Mouse (Mus musculus) gastrocnemius, postnatal 10 days (tissue): ENCODE measurements at regions not wholly inside any gene's neighbourhood (a gene's known extent, or its start where the extent isn't known, plus 50 kb on each side); places are given as distances from the start of the nearest gene placed in this dataset.

ENCODE experiments used
- DNase-seq: peaks from one replicate; pipeline ENCODE4 v3.0.0; 2021; ENCODE audit warnings: mixed read lengths

DNA sequence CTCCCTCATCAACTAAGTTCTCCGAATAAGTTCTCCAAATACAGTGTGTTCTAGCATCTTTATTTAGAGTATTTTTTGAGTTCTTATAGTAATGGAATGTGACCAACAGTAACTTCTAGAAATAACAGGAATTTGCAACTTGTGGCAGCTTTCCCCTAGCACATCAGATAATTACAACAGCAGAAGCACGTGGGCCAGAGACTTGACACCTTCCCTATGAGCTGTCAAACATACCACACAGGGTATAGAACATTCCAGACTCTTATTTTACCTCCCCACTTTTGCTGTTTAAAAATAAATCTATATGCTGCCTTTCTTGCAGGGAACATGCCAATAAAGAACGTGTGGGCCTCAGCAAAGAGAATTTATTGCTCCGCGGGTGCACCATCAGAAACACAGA is 77.4 kb upstream of the Commd8 start:
- no peak for DNase-seq

DNA sequence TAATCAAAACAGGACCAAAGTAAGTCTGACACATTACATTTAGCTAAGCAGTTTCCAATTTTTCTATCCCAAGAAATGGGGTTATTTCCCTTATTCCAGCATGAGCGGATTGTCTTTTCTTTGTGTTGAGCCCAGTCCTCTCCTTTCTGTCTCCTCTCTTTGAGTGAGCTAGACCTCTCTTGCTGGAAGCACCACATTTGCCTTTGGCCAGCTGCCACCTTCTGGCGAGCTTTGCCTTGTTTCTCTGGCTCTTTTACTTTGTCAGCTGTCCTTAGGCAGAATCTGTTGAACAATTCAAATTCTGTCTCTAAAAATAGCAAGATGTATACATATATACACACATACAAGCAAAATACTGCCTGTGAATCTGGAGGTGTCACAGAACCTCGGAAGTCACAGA is 76.1 kb upstream of the Commd8 start:
- peak; percentile 70 for DNase-seq

DNA sequence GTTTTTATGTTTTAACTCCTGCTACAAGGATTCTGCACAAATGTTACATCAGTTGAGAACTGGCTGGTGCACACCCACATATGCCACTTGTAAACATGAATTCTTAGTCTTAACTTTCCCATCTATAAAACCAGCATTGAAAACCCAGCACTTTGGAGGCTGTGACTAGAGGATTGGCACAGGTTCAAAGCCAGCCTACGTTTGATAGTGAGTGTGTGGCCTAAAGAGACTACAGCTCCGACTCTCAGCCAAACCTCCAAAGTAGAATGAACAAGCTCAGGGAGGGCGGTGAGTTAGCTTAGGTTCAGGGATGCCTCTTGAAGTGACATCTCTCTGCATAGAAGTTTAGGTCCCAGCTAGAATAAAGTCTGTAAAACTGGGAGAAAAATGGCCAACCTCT is 75.0 kb upstream of the Commd8 start:
- no peak for DNase-seq

DNA sequence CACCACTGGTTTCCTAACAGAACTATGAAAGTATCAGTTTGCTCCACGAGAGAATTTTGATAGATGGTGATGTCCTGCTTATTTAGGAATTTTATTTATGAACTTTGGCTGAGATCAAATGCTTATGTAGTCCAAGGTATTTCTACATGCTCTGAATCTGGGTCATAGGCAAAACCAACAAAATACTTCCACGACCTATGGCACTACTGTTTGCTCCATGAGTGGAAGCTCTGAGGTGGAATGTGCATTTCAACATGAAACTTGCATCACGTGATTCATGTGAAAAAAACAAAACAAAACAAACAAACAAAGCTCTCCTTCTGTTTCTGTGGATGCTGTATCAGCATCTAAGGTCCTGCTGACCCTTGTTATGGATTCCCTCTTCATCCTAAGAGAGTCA is 73.5 kb upstream of the Commd8 start:
- no peak for DNase-seq

DNA sequence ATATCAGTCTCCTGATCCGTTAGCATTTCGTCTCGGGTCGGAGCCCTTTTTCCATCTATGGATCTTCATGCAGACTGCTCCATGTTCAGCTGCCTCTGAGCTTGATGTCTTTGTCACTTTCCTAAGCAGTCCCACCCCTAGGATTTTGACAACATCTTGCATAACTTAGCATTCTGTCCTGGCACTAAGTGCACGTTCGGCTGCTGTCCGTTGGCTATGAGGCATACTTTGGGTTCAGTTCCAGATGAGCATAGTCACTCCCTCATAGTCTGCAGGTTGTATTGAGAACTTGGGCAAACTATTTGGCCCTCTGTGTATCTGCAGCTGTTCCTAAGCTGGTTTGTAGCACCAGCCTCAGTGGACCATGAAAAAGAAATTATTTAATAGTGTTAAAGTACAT is 72.3 kb upstream of the Commd8 start:
- DNase-seq, result no peak

DNA sequence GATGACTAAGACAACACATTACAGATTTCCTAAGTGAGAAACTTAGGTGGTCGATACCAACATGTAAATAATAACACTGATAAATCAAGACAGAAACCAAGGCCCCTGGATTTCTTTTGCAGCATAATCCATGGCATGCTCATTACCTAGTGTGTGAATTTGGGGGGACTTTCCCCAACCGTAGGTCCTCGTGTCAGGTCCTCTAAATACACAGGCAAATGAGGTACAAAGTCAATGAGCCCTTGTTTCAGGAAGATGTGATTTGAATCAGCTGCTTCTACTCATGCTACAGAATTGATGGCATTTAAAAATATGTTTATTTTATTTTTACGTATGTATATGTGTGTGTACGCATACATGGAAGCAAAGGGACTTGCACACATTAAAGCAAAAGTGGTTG is 59.0 kb upstream of the Commd8 start:
- DNase-seq, result no peak

DNA sequence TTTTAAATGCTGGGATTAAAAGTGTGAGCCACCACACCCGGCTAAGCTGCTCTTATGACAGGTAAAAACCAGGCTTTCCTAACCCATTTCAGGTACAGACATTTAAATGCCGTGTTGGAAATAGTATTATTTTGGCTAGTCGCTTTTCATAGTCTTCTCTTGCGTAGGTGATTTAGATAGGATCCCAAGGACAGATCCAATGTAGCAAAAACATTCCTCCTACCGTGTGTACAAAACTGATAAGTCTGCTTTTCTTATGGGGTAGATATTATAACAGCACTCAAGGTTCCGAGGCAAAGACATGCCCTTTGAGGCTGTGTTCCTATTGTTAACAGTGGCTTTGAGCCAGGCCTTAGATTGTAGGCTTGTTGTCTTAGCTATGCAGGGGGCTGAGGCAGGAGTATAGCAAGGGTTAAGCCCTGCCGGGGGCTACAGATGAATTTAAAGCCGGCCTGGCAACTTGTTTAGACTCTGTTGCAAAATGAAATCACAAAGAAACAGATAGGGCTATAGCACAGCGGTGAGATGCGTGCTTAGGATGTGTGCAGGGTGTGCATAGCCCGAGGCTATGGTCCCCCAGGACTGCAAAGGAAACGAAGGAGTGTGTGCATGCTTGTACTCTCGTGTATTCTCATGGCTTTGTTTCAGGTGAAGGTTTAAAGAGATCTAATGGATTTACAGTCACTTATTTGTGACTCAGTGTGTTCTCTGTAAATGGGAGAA is 57.7 kb upstream of the Commd8 start:
- no peak for DNase-seq

DNA sequence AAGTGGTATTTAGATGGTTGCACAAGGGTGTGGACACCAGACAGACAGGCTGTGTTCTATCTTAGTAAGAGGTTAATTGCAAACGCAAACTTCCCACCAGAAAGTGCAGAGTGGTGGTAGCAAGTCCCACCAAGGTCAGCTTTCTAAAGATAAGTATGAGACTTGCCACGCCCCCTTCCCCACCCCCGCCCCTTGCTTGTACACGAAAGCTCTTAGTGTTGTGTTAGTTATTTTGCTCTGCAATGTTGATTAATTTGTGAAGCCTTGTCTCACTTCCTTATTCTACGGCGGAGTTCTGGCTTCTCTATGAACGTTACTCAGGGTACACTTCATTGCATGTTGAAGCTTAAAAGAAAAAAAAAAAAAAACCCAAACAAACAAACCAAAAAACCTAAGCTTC is 57.1 kb upstream of the Commd8 start:
- DNase-seq, result no peak

DNA sequence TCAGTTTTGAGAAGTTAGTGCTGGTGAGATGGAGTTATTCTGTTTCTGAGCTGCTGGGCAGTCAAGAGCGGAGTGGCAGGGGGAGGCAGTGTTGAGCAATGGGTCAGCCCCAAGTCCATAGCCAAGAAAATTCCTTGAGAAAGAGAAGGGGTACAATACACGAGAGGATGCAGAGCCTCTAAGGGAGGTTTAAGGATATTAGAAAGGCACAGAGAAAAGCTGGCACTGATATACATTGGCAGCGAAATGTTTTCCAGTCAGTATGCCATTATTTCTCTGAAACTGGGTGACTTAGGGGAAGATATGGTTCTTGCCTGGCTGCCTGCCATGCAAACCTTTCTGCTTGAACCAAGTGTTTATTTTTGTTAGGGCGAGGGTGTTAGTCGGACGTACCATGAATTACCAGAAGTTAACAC is 56.6 kb upstream of the Commd8 start:
- DNase-seq, result no peak

DNA sequence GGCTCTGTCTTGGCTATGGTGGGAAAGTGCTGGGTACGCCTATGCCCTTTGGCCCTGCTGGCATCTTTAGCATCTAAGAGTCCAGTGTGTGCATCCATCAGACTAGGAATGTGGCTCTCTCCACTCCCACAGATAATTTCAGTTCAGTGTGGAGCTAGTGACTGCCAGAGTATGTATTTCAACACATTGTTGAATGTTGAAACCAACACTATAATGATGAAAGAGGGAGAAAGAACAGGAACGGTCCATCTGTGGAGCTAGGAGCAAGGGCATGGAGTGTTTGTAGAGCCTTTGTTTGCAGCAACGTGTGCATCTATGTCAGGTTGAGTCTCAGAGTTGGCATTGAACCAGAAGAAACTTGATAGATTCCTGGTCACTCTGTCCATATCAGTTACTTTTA is 54.9 kb upstream of the Commd8 start:
- no peak for DNase-seq

DNA sequence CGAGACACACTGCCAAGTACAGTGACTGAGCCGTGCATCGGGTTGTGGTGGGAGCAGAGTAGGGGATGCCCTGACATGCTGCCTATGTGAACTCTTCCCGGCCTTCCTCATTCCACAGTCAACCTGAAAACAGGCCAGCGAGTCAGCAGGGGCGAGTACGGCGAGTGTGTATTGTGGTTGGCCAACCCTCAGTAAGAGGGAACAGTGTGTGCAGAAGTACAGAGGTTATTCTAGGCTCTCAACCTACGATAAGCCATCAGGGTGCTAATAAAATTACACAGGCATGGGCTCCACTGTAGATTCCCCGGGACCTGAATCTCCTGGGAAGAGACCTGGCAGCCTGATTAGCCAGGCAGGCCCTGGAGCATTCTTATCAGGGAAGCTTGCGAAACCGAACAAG is 51.7 kb upstream of the Commd8 start:
- DNase-seq, result no peak

DNA sequence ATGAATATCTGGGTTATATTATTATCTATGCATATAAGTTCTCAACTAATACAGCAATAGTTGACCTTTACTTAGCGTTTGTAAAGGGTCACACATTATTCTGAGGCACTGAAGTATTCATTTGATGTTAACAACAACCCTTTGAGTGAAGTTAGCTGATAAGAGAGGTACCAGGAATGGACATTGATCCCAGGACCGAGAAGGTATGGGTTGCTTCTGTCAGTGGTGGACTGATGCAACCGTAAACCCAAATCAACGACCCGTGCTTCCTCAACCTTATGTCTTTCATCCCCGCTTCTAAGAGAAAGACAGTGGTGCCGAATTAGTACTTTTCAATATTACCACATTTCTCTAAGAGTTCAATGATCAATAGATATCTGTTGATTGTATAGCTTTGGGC is 51.3 kb upstream of the Commd8 start:
- DNase-seq, result no peak
